Mouse (Mus musculus) heart, postnatal 4 days (tissue): Measurements from ENCODE around the gene Zfp784. TPM values are rescaled to one million over a fixed set of nuclear protein-coding genes. Genes with fewer than 3 reads are reported as not detected.
"Not testable (repeated sequence)": the region's sequence is repeated elsewhere in the genome, so short reads cannot be mapped to it uniquely, and the experiment has no call there.

Experiments used
- DNase-seq: peaks from one replicate; pipeline ENCODE4 v3.0.0; 2021
- total RNA-seq, 2 experiments: library from RNA; stranded (reverse); gene quantifications; 2 replicates each; pipeline ENCODE4 v1.2.3; 2021

Zfp784 gene
- total RNA-seq, 2 experiments from 2014 or later: 5.4 to 6.0 TPM

GRCm38 (mm10) chr7:5020000-5020681 is 18.1 kb downstream of the Zfp784 start, which contains the start of the genes Zfp865 and Ccdc106:
TSS of gene Zfp865 (plus strand) at chr7:5020376.
TSS of gene Ccdc106 (plus strand) at chr7:5020553.
- peak; percentile 99 for DNase-seq

GRCm38 (mm10) chr7:5019576-5019975 is 18.7 kb downstream of the Zfp784 start:
- DNase-seq: not testable (repeated sequence)

DNA sequence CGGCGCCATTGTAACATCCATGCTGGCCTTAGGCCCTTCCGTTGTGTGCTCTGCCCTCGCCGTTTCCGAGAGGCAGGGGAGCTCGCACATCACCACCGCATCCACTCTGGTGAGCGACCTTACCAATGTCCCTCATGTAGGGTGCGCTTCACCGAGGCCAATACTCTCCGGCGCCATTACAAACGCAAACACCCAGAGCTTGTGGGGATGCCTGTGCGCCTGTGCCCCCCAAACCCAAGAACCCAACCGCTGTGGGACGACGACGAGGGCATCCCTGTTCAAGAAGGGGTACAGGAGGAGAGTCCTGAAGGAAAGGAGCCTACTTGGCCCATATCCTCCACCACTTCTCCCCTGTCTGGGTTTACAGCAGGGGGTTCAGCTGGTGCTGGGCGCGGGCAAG is 20.3 kb downstream of the Zfp784 start:
- no peak for DNase-seq

GRCm38 (mm10) chr7:5017352-5017751 is 20.9 kb downstream of the Zfp784 start:
- DNase-seq: peak; percentile 49

DNA sequence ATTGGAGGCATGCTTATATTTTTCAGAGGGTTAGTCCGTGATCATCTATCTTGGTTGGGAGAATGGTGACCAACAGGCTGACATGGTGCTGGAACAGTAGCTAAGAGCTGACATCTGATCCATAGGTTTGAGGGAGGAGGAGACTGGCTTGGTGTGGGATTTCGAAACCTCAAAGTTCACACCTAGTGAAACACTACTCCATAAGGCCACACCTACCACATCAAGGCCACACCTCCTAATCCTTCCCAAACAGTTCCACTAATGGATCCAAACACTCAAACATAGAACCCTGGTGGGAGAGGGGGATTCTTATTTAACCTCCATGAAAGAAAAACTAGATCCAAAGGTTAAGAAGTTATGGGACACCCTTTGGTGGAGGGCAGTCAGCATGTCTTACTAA is 21.3 kb downstream of the Zfp784 start:
- no peak for DNase-seq

- no peak for DNase-seq
Measured at GRCm38 (mm10) chr7:5016057-5016456, 22.2 kb downstream of the Zfp784 start.

GRCm38 (mm10) chr7:5015118-5016001 is 22.9 kb downstream of the Zfp784 start, which contains the start of gene Gm44973:
TSS of gene Gm44973 (plus strand) at chr7:5015496.
- peak; percentile 95 for DNase-seq

DNA sequence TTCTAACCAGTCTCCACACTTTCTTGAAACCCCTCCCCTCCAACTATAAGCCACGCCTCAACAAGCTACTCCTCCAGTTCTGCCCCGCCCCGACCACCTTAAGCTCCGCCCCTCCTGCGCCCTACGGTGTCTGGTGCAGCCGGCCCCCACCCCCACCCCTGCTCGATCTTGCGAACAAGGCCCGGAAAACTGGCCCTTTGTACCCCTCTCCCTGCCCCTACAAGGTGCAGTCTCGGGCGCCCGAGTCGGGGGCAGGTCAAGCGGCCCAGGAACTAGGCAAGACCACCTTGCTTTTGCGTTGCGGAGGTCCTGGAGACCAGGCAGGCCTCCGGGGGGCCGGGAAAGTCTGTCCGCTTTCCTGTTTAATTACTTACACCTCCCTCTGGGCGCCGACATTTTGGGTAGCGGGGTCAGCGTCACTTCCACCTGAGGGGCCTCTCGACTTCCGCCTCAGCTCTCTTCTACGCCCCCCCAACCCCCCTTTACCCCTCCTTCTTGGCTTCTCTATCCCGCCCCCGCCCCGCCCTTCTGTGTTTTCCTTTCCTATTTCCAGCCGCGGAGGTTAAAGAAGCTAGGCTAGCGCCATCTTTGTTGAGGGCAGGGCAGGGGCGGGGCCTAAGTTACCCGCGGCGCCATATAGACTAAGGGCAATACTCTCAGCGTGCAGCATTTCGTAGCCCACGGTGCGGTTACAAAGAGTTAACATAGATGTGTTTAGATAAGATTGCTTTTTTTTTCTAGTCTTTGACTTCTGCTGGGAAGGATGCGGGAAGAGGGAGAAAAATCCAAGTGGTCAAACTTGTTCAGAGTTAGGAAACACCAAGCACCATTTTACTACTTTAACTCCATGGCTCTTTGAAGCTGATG is 23.8 kb downstream of the Zfp784 start, which contains the start of the genes Zfp524 and Fiz1:
Gene Zfp524, plus strand, starts transcription at position 165 of the 867 bp plus-strand sequence.
Gene Fiz1, minus strand, starts transcription at position 447 of the 867 bp plus-strand sequence.
- DNase-seq: peak; percentile 98

GRCm38 (mm10) chr7:5012681-5013513 is 25.3 kb downstream of the Zfp784 start:
- no peak for DNase-seq

GRCm38 (mm10) chr7:5008229-5008628 is 30.0 kb downstream of the Zfp784 start:
- no peak for DNase-seq

- not testable (repeated sequence) for DNase-seq
Measured at GRCm38 (mm10) chr7:5002876-5003275, 35.4 kb downstream of the Zfp784 start.

GRCm38 (mm10) chr7:4999876-5000275 is 38.4 kb downstream of the Zfp784 start:
- DNase-seq: no peak

GRCm38 (mm10) chr7:4996934-4997333 is 41.3 kb downstream of the Zfp784 start:
- DNase-seq: no peak

- DNase-seq: peak; percentile 98
Measured at GRCm38 (mm10) chr7:4996003-4996895, 42.0 kb downstream of the Zfp784 start, which contains the start of gene Zfp579. TSS of gene Zfp579 (minus strand) at chr7:4996158.

- no peak for DNase-seq
Measured at GRCm38 (mm10) chr7:4995268-4996002, 42.8 kb downstream of the Zfp784 start.

DNA sequence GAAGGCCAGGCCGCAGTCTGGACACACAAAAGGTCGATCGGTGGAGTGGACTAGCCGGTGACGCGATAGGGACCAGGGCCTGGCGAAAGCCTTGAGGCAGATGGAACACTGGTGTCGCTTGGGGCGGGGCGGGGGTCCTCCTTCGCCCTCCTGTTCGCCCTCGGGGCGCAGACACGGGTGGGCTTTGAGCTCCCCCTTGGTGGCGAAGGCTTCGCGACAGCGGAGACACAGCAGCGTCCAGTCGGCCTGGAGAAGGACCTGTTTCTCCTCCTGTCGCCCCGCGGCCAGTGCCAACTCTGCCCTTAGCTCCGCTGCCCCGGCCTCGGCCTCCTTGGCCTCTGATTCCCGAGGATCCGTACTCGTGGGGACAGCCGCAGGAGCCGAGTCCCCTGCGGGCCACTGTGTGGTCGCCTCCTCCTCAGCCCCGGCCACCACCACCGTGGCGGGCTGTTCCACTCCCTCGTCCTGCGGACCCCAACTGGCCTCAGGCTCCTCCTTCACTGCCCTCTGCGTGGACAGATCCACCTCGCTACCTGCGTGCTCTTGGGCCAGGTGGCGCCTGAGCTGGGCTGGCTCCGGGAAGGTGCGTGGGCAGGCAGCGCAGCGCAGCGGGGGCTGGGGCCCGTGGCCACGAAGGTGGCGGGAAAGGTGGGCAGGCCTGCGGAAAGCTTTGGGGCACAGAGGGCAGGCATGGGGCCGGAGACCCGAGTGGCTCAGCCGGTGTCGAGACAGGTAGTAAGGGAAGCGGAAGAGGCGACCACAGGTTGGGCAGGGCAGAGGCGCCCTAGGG is 44.1 kb downstream of the Zfp784 start:
- no peak for DNase-seq

- no peak for DNase-seq
Measured at GRCm38 (mm10) chr7:4993347-4993998, 44.8 kb downstream of the Zfp784 start.

- DNase-seq: no peak
Measured at GRCm38 (mm10) chr7:4988250-4988649, 50.0 kb downstream of the Zfp784 start.
